Mouse (Mus musculus) liver, postnatal 0 days (tissue): ENCODE measurements around the gene Zfp775. TPM values are rescaled to one million over a fixed set of nuclear protein-coding genes. Genes with fewer than 3 reads are reported as not detected.

Experiments
- ATAC-seq: fragments of 200-750 bp; cut with Nextera tagmentation; 2 replicates; pipeline ENCODE4 v1.8.0; 2017; ENCODE audit warnings: mild to moderate bottlenecking, moderate library complexity
- DNase-seq: peaks from one replicate; pipeline ENCODE4 v3.0.0-alpha.2; 2016
- H3K27ac ChIP-seq: fragments of 300-500 bp; sonication (generic); 2 replicates; pipeline ENCODE4 v1.5.1; 2014; ENCODE audit warnings: antibody characterized with exemption, moderate library complexity, mild to moderate bottlenecking, low read depth
- H3K27me3 ChIP-seq: fragments of 300-500 bp; sonication (generic); 2 replicates; pipeline ENCODE4 v1.6.1; 2014; ENCODE audit warnings: low read length, control low read depth, mixed read lengths; ENCODE audit not compliant: insufficient read depth
- H3K36me3 ChIP-seq: fragments of 300-500 bp; sonication (generic); replicated peaks from 2 replicates; pipeline ENCODE4 v1.6.1; 2014; ENCODE audit warnings: mild to moderate bottlenecking, control low read depth, low read length, moderate library complexity, mixed read lengths; ENCODE audit not compliant: insufficient read depth
- H3K4me1 ChIP-seq: fragments of 300-500 bp; sonication (generic); 2 replicates; pipeline ENCODE4 v1.6.1; 2014; ENCODE audit warnings: antibody characterized with exemption, mild to moderate bottlenecking, control low read depth; ENCODE audit not compliant: insufficient read depth
- H3K4me2 ChIP-seq: fragments of 300-500 bp; sonication (generic); 2 replicates; pipeline ENCODE4 v1.6.1; 2014; ENCODE audit warnings: low read depth, mild to moderate bottlenecking, low read length, moderate library complexity, mixed read lengths
- H3K4me3 ChIP-seq: fragments of 300-500 bp; sonication (generic); 2 replicates; pipeline ENCODE4 v1.5.1; 2014; ENCODE audit warnings: low read depth, low read length
- H3K9ac ChIP-seq: fragments of 300-500 bp; sonication (generic); replicated peaks from 2 replicates; pipeline ENCODE4 v1.6.1; 2014; ENCODE audit warnings: mild to moderate bottlenecking, moderate library complexity
- H3K9me3 ChIP-seq: fragments of 300-500 bp; sonication (generic); 2 replicates; pipeline ENCODE4 v1.6.1; 2016; ENCODE audit warnings: mild to moderate bottlenecking, control low read depth, low read length, mixed read lengths
- CTCF ChIP-seq: sonication (generic); IDR thresholded peaks from 2 replicates; pipeline ENCODE4 v1.5.1; 2016; ENCODE audit warnings: antibody characterized with exemption, low read depth
- EP300 ChIP-seq: IDR thresholded peaks from 2 replicates; pipeline ENCODE4 v1.6.1; 2016; ENCODE audit warnings: antibody characterized with exemption, low read depth, mild to moderate bottlenecking
- WGBS: fragments of 180-500 bp; shearing (Covaris S2); extraction: QIAGEN DNeasy Blood & Tissue Kit; methylation state at CpG from one replicate; pipeline ENCODE4 v1.1.7; 2014; ENCODE audit not compliant: insufficient replicate concordance; 5-methylcytosine and 5-hydroxymethylcytosine counted together
- polyA plus RNA-seq: library from polyadenylated mRNA; unstranded; fragments of >200 nt; fragmentation: Nextera tagmentation; extraction: Ambion mirVana; gene quantifications from 2 replicates; pipeline ENCODE4 v1.2.1, GENCODE M21; 2015

Zfp775 gene
- polyA plus RNA-seq, 1 experiment from 2014 or later = 0.93 TPM

- Histone ChIP-seq H3K36me3 (no peaks in the 10 kb centered on the region), H3K4me1 (peaks cover 4% of the 10 kb centered on the region), H3K27ac (no peak overlapping the region), H3K9me3 (no peaks in the 10 kb centered on the region), H3K4me2 (no peak overlapping the region), H3K9ac (no peak overlapping the region), H3K27me3 (no peaks in the 10 kb centered on the region), H3K4me3 (no peak overlapping the region)
- ATAC-seq = no peak
- 78% methylated on average over 9 of the region's 9 CpGs for WGBS
- no peak for DNase-seq
- TF ChIP-seq EP300 = no peak
- TF ChIP-seq CTCF = no peak
Measured at GRCm38 (mm10) chr6:48650041-48650440, 48.2 kb downstream of the Zfp775 start.

- Histone ChIP-seq H3K9ac (no peak overlapping the region), H3K4me3 (no peak overlapping the region), H3K27ac (no peak overlapping the region), H3K36me3 (no peaks in the 10 kb centered on the region), H3K9me3 (no peaks in the 10 kb centered on the region), H3K27me3 (no peaks in the 10 kb centered on the region), H3K4me2 (no peak overlapping the region), H3K4me1 (no peaks in the 10 kb centered on the region)
- DNase-seq = peak; percentile 5
- WGBS = 75% methylated on average over 5 of the region's 5 CpGs
- ATAC-seq = no peak
- TF ChIP-seq EP300 = no peak
- TF ChIP-seq CTCF = no peak
Measured at GRCm38 (mm10) chr6:48658721-48659120, 56.9 kb downstream of the Zfp775 start.

DNA sequence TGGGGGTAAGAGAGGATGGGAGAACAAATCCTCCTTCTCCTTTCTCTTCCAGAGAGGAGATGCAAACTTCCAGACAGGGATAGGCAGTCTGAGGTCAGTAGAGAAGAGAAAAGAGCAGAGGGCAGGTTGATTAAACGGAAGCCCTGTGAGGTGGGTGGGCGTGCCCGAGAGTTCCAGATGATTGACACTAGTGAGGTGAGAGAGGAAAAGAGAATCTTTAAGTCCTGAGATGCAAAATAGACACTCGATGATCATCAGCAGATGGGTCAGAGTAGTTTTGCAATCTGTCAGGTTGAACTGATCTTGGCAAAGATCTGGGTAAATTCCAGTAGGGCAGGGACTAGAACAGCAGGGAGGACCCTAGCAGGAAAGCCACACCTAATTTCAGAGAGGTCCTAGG lies 62.9 kb downstream of the Zfp775 start:
- Histone ChIP-seq H3K27me3 (no peaks in the 10 kb centered on the region), H3K36me3 (no peaks in the 10 kb centered on the region), H3K4me3 (no peak overlapping the region), H3K9ac (no peak overlapping the region), H3K27ac (no peak overlapping the region), H3K9me3 (no peaks in the 10 kb centered on the region), H3K4me2 (no peak overlapping the region), H3K4me1 (peaks cover 15% of the 10 kb centered on the region)
- no peak for TF ChIP-seq CTCF
- no peak for TF ChIP-seq EP300
- WGBS = 45% methylated on average over 4 of the region's 4 CpGs
- no peak for ATAC-seq
- DNase-seq = peak; percentile 10

GRCm38 (mm10) chr6:48665471-48665870 lies 63.6 kb downstream of the Zfp775 start:
- TF ChIP-seq CTCF (no peak), EP300 (no peak)
- no peaks in the 10 kb centered on the region for H3K9me3 ChIP-seq
- H3K4me3 ChIP-seq = no peak overlapping the region
- DNase-seq = peak; percentile 12
- peaks cover 15% of the 10 kb centered on the region for H3K4me1 ChIP-seq
- H3K27ac ChIP-seq = peak overlapping the region; percentile 71; the same call in 1 of the 2 replicates
- H3K27me3 ChIP-seq = no peaks in the 10 kb centered on the region
- H3K4me2 ChIP-seq = no peak overlapping the region
- ATAC-seq = no peak
- H3K36me3 ChIP-seq = no peaks in the 10 kb centered on the region
- WGBS = 90% methylated on average over 9 of the region's 9 CpGs
- H3K9ac ChIP-seq = no peak overlapping the region

GRCm38 (mm10) chr6:48666159-48666586 lies 64.3 kb downstream of the Zfp775 start:
- Histone ChIP-seq H3K4me2 (no peak overlapping the region), H3K27me3 (no peaks in the 10 kb centered on the region), H3K27ac (peak overlapping the region; percentile 71), H3K9me3 (no peaks in the 10 kb centered on the region), H3K9ac (no peak overlapping the region), H3K36me3 (no peaks in the 10 kb centered on the region), H3K4me1 (peaks cover 15% of the 10 kb centered on the region), H3K4me3 (no peak overlapping the region)
- DNase-seq = peak; percentile 26
- WGBS = 22% methylated on average over 7 of the region's 7 CpGs
- 0 out of 2 replicates have a peak, but pooled peaks have one; percentile 22 for TF ChIP-seq EP300
- TF ChIP-seq CTCF = no peak
- peak; percentile 89 for ATAC-seq

GRCm38 (mm10) chr6:48668022-48668421 lies 66.2 kb downstream of the Zfp775 start:
- H3K4me2 ChIP-seq = no peak overlapping the region
- no peak overlapping the region for H3K27ac ChIP-seq
- H3K4me3 ChIP-seq = no peak overlapping the region
- no peak overlapping the region for H3K9ac ChIP-seq
- H3K4me1 ChIP-seq = peaks cover 15% of the 10 kb centered on the region
- no peak for ATAC-seq
- TF ChIP-seq EP300 (no peak), CTCF (no peak)
- peak; percentile 1 for DNase-seq
- no peaks in the 10 kb centered on the region for H3K36me3 ChIP-seq
- no peaks in the 10 kb centered on the region for H3K9me3 ChIP-seq
- no peaks in the 10 kb centered on the region for H3K27me3 ChIP-seq
